Mouse (Mus musculus): ENCODE measurements around the gene Gpr87.

Gpr87 gene

DNA sequence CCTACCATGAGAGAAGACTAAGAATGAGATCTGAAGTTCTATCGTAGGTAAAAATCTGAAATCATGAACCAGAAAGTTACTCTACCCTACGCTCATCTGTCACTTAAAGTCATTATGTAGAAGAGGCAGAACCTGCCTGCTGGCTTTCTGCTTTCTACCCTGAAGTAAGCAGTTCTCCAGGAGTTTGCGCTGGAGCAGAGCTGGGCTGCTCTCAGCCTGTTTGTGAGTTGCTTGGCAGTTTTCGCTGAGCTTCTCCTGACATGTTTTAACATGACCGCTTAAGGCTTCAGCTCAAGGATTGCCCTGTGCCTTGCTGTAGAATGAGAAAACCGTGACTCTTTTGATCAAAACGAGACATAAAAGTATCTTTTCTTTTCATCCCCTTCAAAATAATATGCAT lies 805 bp downstream of the Gpr87 start:
- in situ Hi-C loops (cut with MboI, MseI), result loop anchor here (25.0 kb wide), 1 partner anchor 543 kb away; the partner anchor contains the start of gene Gm5538

GRCm38 (mm10) chr3:59191674-59192073 lies 3.2 kb downstream of the Gpr87 start:
- in situ Hi-C loops (cut with MboI, MseI), result loop anchor here (25.0 kb wide), 1 partner anchor 546 kb away; the partner anchor contains the start of gene Gm5538

DNA sequence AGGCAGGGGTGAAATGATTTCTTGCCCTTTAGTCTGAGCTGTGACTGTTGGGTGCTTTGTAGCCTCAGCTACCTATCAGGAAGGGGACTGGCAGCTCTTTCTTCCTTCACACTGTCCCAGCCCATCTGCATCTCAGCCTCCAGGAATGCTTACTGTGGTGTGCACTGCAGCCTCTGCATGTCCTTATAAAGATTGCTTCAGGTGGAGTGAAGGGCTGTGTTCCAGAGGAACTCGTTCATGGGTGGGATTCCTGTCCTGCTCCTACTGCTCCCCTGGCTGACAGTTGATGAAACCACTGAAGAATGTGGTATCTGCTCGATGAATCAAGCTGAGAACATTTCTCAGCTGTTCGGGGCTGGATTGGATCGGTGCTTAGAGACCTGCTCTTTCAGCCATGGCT lies 7.6 kb downstream of the Gpr87 start:
- in situ Hi-C loops (cut with MboI, MseI), result loop anchor here (25.0 kb wide), 1 partner anchor 550 kb away; the partner anchor contains the start of gene Gm5538

DNA sequence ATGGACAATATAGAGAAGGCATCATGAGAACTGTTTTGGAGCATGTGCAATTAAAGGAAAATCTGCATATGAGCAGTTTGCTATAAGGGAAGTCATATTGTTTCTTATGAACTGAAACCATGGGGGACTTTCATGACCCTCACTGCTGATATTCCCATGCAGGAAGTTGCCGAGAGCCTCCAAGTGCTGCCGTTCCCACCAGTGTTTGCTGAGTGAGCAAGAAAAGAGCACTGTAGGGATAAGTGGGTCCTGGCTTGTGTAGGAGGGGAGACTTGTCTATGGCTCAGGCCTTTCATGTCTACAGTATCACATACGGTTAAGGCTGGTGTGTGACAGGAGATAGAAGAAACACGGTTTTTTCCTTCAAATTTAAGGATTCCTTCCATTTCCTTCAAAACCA lies 9.2 kb downstream of the Gpr87 start:
- in situ Hi-C loops (cut with MboI, MseI), result loop anchor here (25.0 kb wide), 1 partner anchor 552 kb away; the partner anchor contains the start of gene Gm5538

GRCm38 (mm10) chr3:59182129-59182528 lies 12.8 kb downstream of the Gpr87 start:
- in situ Hi-C loops (cut with MboI, MseI), result loop anchor here (25.0 kb wide), 1 partner anchor 555 kb away; the partner anchor contains the start of gene Gm5538

- in situ Hi-C loops (cut with MboI, MseI), result loop anchor here (25.0 kb wide), 1 partner anchor 556 kb away; the partner anchor contains the start of gene Gm5538
These were observed 13.8 kb downstream of the Gpr87 start for GRCm38 (mm10) chr3:59181134-59181533.

DNA sequence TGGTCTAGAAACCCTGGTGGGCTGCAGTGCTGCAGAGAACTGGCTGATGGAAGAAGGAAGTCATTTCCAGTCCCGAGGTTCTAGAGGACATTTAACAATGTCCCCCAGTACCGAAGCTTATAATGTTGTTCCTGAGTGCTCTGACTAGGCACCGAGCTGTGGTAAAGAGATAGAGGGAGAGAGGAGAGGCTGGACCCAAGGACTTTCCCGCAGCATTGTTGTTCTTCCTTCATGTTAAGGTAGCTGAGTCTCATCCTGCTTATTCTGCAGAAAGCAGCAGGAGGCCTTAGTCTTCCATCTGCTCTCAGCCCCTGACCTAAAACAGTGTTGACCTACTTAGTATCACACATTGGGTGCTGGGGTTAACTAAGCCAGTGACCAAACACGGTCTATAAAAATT lies 18.0 kb downstream of the Gpr87 start:
- in situ Hi-C loops (cut with MboI, MseI), result loop anchor here (25.0 kb wide), 1 partner anchor 560 kb away; the partner anchor contains the start of gene Gm5538

DNA sequence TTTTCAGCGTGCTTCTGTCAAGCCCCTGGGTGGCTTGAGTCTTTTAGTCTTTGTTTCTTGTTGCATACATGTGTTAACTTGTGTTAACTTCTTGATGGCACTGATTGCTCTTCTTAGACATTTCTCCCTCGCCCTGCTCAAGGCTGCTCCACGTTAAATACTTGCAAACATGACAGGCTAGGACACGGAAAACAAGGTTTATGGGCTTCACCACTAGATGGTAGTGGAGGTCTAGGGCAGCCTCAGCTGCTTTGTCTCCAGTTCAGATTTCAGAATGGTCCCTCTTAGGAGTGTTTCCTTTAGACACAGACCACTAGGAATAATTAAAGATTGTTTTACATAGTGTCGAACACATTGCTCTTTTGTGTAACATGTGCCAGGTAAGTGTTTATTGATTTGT lies 19.7 kb downstream of the Gpr87 start:
- in situ Hi-C loops (cut with MboI, MseI), result loop anchor here (25.0 kb wide), 1 partner anchor 562 kb away; the partner anchor contains the start of gene Gm5538

DNA sequence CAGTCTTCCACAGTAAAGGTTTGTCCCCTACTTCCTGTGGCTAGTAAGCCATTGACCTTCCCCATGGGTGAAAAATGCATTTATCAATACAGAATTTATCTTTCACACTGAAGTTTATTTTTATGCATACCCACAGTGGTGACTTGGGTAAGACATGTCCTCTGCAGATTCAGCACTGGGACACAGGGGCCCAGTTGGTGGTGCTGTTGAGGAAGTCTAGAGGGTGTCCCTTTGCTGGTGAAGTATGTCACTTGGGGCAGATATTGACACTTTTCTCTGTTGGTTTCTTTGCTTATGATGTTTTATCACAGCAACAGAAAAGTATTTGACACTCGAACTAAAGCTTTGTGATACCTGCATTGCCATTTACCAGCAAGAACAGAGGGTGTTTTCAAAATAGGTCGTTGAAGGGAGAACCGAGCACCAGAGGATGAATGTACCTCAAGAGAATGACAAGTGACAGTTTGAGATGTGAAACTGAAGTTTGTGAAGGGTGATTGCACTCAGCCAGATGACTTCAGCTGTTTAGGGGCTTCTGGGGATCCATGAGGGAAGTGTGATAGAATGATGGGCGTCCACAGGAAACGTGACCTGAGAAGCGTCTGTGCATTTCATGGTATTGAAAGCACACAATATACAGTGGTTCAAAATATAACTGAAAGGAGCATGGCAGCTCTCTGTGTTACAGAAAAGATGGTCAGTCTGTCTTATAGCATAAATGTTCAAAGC lies 20.3 kb downstream of the Gpr87 start:
- in situ Hi-C loops (cut with MboI, MseI), result loop anchor here (25.0 kb wide), 1 partner anchor 563 kb away; the partner anchor contains the start of gene Gm5538

DNA sequence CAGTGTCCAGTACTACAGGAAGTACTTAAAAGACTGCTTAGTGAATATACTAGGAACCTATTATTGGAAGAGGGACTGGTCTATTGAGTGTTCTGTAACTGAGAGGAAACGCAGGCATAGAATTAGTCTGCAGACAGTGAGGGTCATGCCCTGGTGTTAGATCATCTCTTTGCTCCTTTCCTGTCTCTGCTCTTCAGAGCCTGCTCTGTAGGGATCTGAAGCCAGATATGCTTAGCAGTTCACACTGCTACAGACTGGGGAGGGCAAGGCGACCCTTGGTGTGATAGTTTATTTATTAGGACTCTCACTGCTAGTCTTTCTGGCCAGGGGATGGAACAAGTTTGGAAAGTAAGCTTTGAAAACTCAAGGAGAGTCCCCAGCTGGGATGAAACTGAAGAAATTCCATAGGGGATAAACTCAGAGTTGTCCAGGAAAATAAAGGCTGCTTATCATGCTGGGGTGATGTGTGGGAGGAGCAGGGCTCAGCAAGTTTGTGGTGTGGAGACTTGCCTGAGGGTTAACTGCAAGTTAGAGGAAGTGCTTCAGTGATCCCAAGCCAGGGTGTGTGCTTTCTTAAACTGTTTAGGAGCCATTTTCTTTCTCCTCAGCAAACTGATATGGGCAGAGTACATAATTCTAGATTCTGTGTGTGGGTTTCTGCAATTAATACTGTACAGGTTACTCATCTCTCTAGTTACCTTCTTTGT lies 24.8 kb downstream of the Gpr87 start:
- in situ Hi-C loops (cut with MboI, MseI), result no loop called here

DNA sequence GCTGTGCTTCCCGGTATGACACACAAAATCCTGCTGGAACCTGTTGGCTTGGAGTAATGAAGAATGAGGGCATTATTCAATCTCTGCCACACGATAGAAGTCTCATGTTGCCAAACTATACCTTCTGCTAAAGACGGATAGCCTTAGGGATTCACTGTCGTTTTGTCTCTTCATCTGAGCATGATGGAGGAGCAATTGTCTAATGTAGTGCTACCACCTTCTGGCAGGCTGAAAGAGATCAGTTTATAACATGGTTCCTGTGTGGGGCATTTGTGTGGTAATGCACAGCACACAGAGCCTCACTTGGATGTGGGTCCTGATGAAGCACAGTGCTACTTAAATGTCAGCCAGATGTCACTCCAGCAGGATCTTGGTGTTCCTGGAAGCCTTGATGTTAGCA lies 25.7 kb downstream of the Gpr87 start:
- in situ Hi-C loops (cut with MboI, MseI), result no loop called here

- in situ Hi-C loops (cut with MboI, MseI), result no loop called here
These were observed 26.4 kb downstream of the Gpr87 start for GRCm38 (mm10) chr3:59168476-59168875.

GRCm38 (mm10) chr3:59167417-59168054 lies 27.4 kb downstream of the Gpr87 start:
- in situ Hi-C loops (cut with MboI, MseI), result no loop called here

GRCm38 (mm10) chr3:59160465-59160864 lies 34.4 kb downstream of the Gpr87 start:
- in situ Hi-C loops (cut with MboI, MseI), result no loop called here

GRCm38 (mm10) chr3:59157048-59157447 lies 37.9 kb downstream of the Gpr87 start:
- in situ Hi-C loops (cut with MboI, MseI), result no loop called here

- in situ Hi-C loops (cut with MboI, MseI), result no loop called here
These were observed 39.5 kb downstream of the Gpr87 start for GRCm38 (mm10) chr3:59155404-59155803.

- in situ Hi-C loops (cut with MboI, MseI), result no loop called here
These were observed 40.0 kb downstream of the Gpr87 start for GRCm38 (mm10) chr3:59154888-59155287.

DNA sequence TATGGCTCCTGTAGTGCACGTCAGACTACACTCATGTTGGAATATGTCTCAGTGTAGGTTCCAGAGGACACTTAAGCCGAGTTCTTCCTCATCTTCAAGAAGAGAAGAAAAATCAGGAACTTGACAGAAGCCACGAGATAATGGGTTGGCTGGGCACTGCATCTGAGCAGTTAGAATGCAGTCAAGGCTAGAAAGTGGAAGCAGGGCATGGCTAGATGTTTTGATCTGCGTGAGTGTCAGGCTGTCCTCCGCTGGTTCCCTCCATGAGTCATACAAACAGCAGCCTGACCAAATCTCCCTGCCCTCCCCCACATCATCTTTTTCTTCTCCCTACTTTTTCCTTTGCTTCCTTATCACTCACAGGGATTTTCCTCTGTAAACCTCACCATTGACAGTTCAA lies 41.5 kb downstream of the Gpr87 start, which contains the start of gene P2ry14:
P2ry14 (minus strand) TSS at position 195 of the 400 bp plus-strand sequence.
- in situ Hi-C loops (cut with MboI, MseI), result no loop called here

DNA sequence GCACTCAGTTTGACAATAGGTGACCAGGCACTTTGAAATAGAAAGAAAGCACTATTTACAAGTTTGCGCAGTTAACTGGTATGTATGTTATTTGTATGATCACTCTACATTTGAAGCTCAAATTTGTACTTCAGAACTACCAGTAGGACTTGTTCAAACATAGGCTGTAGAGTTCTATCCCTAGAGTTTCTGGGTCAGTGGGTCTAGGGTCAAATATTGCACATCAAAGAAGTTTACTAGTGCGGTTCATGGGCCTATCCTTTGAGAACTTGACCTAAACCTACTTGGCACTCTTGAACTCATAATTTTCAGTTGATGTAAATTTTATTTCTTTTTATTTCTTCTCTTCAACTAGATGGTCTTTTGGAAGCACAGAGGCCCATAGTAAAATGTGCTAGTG lies 44.3 kb downstream of the Gpr87 start:
- in situ Hi-C loops (cut with MboI, MseI), result no loop called here

DNA sequence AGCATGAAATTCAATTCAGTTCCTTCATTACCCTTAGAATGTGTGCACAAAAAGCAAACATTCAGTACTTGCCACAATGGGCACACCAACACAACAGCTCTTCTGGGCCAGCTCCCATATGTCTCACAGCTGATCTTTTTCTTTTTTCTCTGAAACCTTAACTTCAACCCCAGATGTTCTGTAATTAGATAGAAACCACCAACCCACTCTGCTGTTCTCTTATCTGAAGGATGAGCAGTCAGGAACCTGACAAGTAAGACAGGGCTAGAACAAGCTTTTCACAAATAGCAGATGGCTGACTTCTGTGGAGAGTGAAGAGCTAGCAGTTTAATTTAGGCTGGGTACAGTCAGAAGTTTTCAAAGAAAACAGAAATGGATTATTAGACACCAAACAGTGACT lies 45.3 kb downstream of the Gpr87 start:
- in situ Hi-C loops (cut with MboI, MseI), result no loop called here

DNA sequence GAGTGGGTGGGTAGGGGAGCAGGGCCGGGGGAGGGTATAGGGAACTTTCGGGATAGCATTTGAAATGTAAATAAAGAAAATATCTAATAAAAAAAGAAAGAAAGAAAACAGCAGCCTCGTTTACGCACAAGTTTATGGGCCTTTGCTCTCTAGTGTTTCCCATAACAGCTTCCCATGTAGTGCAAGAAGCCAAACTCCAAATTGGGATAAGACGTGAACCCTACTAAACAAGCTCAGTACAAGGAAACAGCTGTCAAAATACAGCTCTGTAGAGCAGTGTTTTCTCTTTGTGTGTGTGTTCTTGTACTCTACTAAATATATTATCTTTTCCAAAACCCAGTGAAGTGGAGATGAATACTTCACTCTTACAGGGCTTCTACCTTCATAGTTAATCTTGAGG lies 49.7 kb downstream of the Gpr87 start:
- in situ Hi-C loops (cut with MboI, MseI), result no loop called here
